Mouse (Mus musculus) cerebellum, adult (tissue): Measurements from ENCODE around the gene Tmem270.

ENCODE experiments used
- ATAC-seq: cut with Nextera tagmentation; 2 replicates; pipeline ENCODE4 v1.9.2; 2017; ENCODE audit warnings: mild to moderate bottlenecking, moderate library complexity, mixed read lengths; ENCODE audit not compliant: insufficient number of reproducible peaks, low FRiP score, low TSS enrichment

Gene Tmem270

DNA sequence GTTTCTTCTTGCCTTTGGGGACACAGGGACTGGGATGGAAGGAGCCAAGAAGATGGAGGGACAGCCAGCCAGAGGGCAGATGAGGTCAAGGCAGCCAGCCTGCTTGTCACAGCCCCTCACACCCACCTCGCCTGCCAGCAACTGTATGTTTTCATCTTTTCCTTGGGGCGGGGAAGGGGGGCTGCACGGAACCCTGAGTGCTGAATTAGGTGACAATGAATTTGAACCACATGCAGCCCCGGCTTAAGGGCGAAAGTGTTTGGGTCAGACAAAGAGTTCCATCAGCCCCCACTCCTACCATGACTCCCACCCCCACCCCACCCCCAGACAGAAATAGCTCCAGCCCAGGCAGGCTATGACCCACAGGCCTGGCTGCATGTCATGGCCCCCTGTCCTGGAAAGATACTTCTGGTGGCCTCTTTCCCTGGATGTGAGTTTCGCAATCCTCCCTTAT lies 15.9 kb downstream of the Tmem270 start:
- ATAC-seq: no peak

DNA sequence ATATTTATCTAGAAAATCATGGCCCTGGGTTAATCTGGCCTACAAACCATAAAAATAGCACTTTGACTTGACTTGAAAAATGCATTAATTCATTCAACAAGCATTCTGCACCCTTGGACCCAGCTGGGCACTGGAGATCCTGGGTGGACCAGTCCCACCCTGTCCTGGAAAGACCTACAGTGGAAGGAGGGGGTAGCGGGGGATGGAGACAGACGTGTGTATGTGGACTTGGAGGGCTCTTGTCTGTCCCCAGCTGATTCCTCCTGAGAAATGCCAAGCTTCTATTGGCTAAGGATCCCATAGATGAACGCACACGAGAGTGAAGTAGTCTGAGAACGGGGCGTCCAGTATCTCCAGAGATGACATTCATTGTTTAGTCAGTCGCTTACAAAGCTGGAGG lies 18.0 kb downstream of the Tmem270 start:
- ATAC-seq: no peak

- ATAC-seq: no peak
Measured at GRCm38 (mm10) chr5:134887447-134888335, 18.8 kb downstream of the Tmem270 start.

DNA sequence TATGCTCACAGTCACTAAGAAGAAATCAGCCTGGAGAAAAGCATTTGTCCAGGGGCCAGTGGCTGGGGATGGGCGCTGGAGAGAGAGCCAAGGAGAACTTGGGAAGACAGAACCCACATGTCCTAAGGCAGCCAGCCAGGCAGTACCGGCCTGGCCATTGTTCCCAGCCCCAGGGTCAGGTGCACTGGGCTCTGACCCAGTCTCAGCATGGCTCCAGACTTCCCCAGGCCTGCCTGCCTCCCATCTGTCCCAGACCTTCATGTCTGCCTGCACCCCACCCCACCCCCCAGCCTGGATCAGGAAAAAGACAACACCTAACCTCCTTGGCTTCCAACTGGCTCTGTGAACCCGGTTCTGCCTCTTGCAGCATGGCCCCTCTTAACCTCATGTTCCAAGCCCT lies 23.5 kb downstream of the Tmem270 start:
- ATAC-seq: peak; percentile 72

GRCm38 (mm10) chr5:134876801-134877200 lies 29.7 kb downstream of the Tmem270 start:
- no peak for ATAC-seq

- ATAC-seq: no peak
Measured at GRCm38 (mm10) chr5:134875245-134875644, 31.3 kb downstream of the Tmem270 start.

GRCm38 (mm10) chr5:134873956-134874879 lies 32.3 kb downstream of the Tmem270 start:
- ATAC-seq: no peak

DNA sequence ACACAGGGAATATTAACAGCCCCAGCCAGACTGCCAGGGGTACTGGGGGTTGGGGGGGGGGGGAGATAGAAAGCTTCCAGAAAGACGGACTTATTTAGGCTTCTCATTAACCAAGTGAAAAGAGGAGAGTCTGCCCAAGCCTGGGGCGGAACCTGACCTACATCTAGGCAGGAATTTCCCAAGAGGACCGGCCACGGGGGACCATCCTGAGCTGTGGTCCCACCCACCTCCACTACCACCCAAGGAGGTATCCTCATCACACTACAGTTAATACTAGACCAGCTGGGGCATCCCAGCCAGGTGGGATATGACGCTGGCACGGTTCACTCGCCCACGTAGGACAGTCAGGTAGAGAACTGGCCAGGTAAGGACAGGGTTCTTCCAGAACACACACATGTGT lies 33.5 kb downstream of the Tmem270 start:
- ATAC-seq: no peak

- no peak for ATAC-seq
Measured at GRCm38 (mm10) chr5:134872597-134872996, 33.9 kb downstream of the Tmem270 start.

- no peak for ATAC-seq
Measured at GRCm38 (mm10) chr5:134868506-134868905, 38.0 kb downstream of the Tmem270 start.

GRCm38 (mm10) chr5:134867320-134868144 lies 39.0 kb downstream of the Tmem270 start:
- no peak for ATAC-seq

GRCm38 (mm10) chr5:134865158-134865557 lies 41.4 kb downstream of the Tmem270 start:
- no peak for ATAC-seq

DNA sequence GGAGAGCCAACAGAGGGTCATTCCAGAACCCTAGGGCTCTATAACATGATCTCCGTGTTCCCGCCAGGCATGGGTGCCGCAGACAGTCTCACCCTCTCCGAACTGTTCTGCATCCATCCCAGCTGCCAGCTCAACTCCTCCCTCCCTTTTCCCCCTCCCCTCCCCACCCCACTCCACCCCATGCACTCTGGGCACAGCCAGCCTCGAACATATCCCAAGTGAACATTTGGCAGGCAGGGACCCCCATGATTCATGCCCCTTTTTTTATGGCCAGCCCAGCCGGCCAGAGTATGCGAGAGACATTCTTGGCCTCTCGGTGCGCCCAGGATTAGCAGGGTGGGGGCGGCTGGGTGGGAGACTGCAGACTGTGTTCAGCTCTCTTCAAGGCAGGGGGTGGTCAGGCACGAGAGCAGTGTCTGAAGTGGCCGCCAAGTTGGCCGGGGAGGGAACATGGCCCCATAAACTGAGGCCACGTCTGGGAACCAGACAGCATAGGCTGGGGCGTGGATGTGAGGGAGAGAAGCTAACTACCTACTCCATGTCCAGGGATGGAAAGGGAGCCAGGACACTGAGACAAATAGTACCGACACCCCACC lies 44.5 kb downstream of the Tmem270 start:
- ATAC-seq: no peak

DNA sequence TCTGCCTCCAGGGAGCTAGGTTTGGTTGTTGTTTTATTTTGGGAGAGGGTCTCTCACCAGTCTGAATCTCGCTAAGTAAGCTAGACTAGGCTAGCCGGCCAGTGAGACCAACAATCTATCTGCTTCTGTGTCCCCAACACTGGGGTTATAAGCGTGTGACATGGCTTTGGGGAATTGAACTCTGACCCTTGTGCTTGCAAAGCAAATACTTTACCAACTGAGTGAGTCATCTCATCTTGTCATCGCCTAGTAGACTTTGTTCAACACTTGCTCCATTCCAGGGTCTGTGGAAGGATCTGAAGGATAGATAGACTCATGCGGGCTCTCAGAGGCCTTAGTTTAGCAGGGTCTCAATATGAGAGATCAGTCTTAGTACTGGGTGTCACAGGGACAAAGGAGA lies 47.3 kb downstream of the Tmem270 start:
- ATAC-seq: no peak

- ATAC-seq: no peak
Measured at GRCm38 (mm10) chr5:134858378-134858777, 48.2 kb downstream of the Tmem270 start.

- no peak for ATAC-seq
Measured at GRCm38 (mm10) chr5:134852873-134853272, 53.7 kb downstream of the Tmem270 start.
